Mouse (Mus musculus): ENCODE measurements around the gene Myo5c. TPM values are rescaled to one million over a fixed set of nuclear protein-coding genes. Genes with fewer than 3 reads are reported as not detected.

Myo5c gene
- polyA plus RNA-seq, 1 experiment from 2014 or later, result 38.3 TPM

- H3K9ac ChIP-seq (ENCODE audit: low read length), result no peak overlapping the region
- H3K4me1 ChIP-seq (replicated peaks; ENCODE audit: control insufficient read depth, insufficient read depth, low read length), result no peaks in the 10 kb centered on the region
- no peak overlapping the region for H3K4me2 ChIP-seq (ENCODE audit: low read depth, low read length)
- no peak overlapping the region for H3K27ac ChIP-seq (ENCODE audit: low read length)
- H3K9me3 ChIP-seq (ENCODE audit: control insufficient read depth, low read length), result no peaks in the 10 kb centered on the region
- no peak overlapping the region for H3K4me3 ChIP-seq (ENCODE audit: low read length)
- H3K27me3 ChIP-seq (ENCODE audit: control insufficient read depth, insufficient read depth, low read depth, low read length), result no peaks in the 10 kb centered on the region
- WGBS, result 59% methylated on average over 13 of the region's 13 CpGs
- H3K36me3 ChIP-seq (ENCODE audit: control insufficient read depth, insufficient read depth, low read length), result no peaks in the 10 kb centered on the region
- no peak for ATAC-seq (ENCODE audit: low read depth)
Measured at GRCm38 (mm10) chr9:75322099-75322885, 90.5 kb downstream of the Myo5c start.

- Histone ChIP-seq H3K9ac (ENCODE audit: low read length) (no peak overlapping the region), H3K36me3 (ENCODE audit: control insufficient read depth, insufficient read depth, low read length) (no peaks in the 10 kb centered on the region), H3K27ac (ENCODE audit: low read length) (no peak overlapping the region), H3K9me3 (ENCODE audit: control insufficient read depth, low read length) (no peaks in the 10 kb centered on the region), H3K27me3 (ENCODE audit: control insufficient read depth, insufficient read depth, low read depth, low read length) (no peaks in the 10 kb centered on the region), H3K4me2 (ENCODE audit: low read depth, low read length) (no peak overlapping the region), H3K4me3 (ENCODE audit: low read length) (no peak overlapping the region), H3K4me1 (replicated peaks; ENCODE audit: control insufficient read depth, insufficient read depth, low read length) (no peaks in the 10 kb centered on the region)
- ATAC-seq (ENCODE audit: low read depth), result no peak
- WGBS, result 90% methylated on average over 3 of the region's 3 CpGs
Measured at GRCm38 (mm10) chr9:75328047-75328446, 96.2 kb downstream of the Myo5c start.

GRCm38 (mm10) chr9:75330821-75331220, 99.0 kb downstream of the Myo5c start:
- no peak overlapping the region for H3K9ac ChIP-seq (ENCODE audit: low read length)
- H3K27me3 ChIP-seq (ENCODE audit: control insufficient read depth, insufficient read depth, low read depth, low read length), result no peaks in the 10 kb centered on the region
- no peaks in the 10 kb centered on the region for H3K4me1 ChIP-seq (replicated peaks; ENCODE audit: control insufficient read depth, insufficient read depth, low read length)
- no peak overlapping the region for H3K4me3 ChIP-seq (ENCODE audit: low read length)
- WGBS, result 94% methylated on average over 8 of the region's 8 CpGs
- no peak overlapping the region for H3K27ac ChIP-seq (ENCODE audit: low read length)
- no peaks in the 10 kb centered on the region for H3K9me3 ChIP-seq (ENCODE audit: control insufficient read depth, low read length)
- no peak overlapping the region for H3K4me2 ChIP-seq (ENCODE audit: low read depth, low read length)
- peaks cover 6% of the 10 kb centered on the region for H3K36me3 ChIP-seq (ENCODE audit: control insufficient read depth, insufficient read depth, low read length)
- ATAC-seq (ENCODE audit: low read depth), result no peak

GRCm38 (mm10) chr9:75334440-75334839, 102.6 kb downstream of the Myo5c start:
- Histone ChIP-seq H3K9me3 (ENCODE audit: control insufficient read depth, low read length) (no peaks in the 10 kb centered on the region), H3K4me2 (ENCODE audit: low read depth, low read length) (no peak overlapping the region), H3K4me1 (replicated peaks; ENCODE audit: control insufficient read depth, insufficient read depth, low read length) (no peaks in the 10 kb centered on the region), H3K36me3 (ENCODE audit: control insufficient read depth, insufficient read depth, low read length) (peaks cover 14% of the 10 kb centered on the region), H3K9ac (ENCODE audit: low read length) (no peak overlapping the region), H3K27ac (ENCODE audit: low read length) (no peak overlapping the region), H3K27me3 (ENCODE audit: control insufficient read depth, insufficient read depth, low read depth, low read length) (no peaks in the 10 kb centered on the region), H3K4me3 (ENCODE audit: low read length) (no peak overlapping the region)
- ATAC-seq (ENCODE audit: low read depth), result no peak
- WGBS, result 75% methylated on average over 4 of the region's 4 CpGs

- no peak for ATAC-seq (ENCODE audit: low read depth)
- Histone ChIP-seq H3K9me3 (ENCODE audit: control insufficient read depth, low read length) (no peaks in the 10 kb centered on the region), H3K4me3 (ENCODE audit: low read length) (no peak overlapping the region), H3K27ac (ENCODE audit: low read length) (no peak overlapping the region), H3K36me3 (ENCODE audit: control insufficient read depth, insufficient read depth, low read length) (peaks cover 16% of the 10 kb centered on the region), H3K9ac (ENCODE audit: low read length) (no peak overlapping the region), H3K4me1 (replicated peaks; ENCODE audit: control insufficient read depth, insufficient read depth, low read length) (no peaks in the 10 kb centered on the region), H3K27me3 (ENCODE audit: control insufficient read depth, insufficient read depth, low read depth, low read length) (no peaks in the 10 kb centered on the region), H3K4me2 (ENCODE audit: low read depth, low read length) (no peak overlapping the region)
- 88% methylated on average over 6 of the region's 6 CpGs for WGBS
Measured at GRCm38 (mm10) chr9:75338016-75338415, 106.2 kb downstream of the Myo5c start.

- Histone ChIP-seq H3K9ac (ENCODE audit: low read length) (no peak overlapping the region), H3K4me3 (ENCODE audit: low read length) (no peak overlapping the region), H3K36me3 (ENCODE audit: control insufficient read depth, insufficient read depth, low read length) (peaks cover 11% of the 10 kb centered on the region), H3K27ac (ENCODE audit: low read length) (no peak overlapping the region), H3K9me3 (ENCODE audit: control insufficient read depth, low read length) (no peaks in the 10 kb centered on the region), H3K4me2 (ENCODE audit: low read depth, low read length) (no peak overlapping the region), H3K27me3 (ENCODE audit: control insufficient read depth, insufficient read depth, low read depth, low read length) (no peaks in the 10 kb centered on the region), H3K4me1 (replicated peaks; ENCODE audit: control insufficient read depth, insufficient read depth, low read length) (no peaks in the 10 kb centered on the region)
- WGBS, result 80% methylated on average over 4 of the region's 4 CpGs
- ATAC-seq (ENCODE audit: low read depth), result no peak
Measured at GRCm38 (mm10) chr9:75342433-75342832, 110.6 kb downstream of the Myo5c start.

- H3K36me3 ChIP-seq (ENCODE audit: control insufficient read depth, insufficient read depth, low read length), result 0 out of 2 replicates have a peak, but pooled peaks cover 2% of the 10 kb centered on the region
- WGBS, result 91% methylated on average over 5 of the region's 5 CpGs
Measured at GRCm38 (mm10) chr9:75347458-75347857, 115.6 kb downstream of the Myo5c start, which contains the start of gene Bcl2l10. Bcl2l10 (plus strand) TSS chr9:75347758.

GRCm38 (mm10) chr9:75348066-75348465, 116.2 kb downstream of the Myo5c start:
- H3K4me3 ChIP-seq (ENCODE audit: low read length), result no peak overlapping the region
- H3K36me3 ChIP-seq (ENCODE audit: control insufficient read depth, insufficient read depth, low read length), result 0 out of 2 replicates have a peak, but pooled peaks cover 2% of the 10 kb centered on the region
- 88% methylated on average over 17 of the region's 17 CpGs for WGBS
- no peak overlapping the region for H3K27ac ChIP-seq (ENCODE audit: low read length)
- H3K9ac ChIP-seq (ENCODE audit: low read length), result no peak overlapping the region
- no peaks in the 10 kb centered on the region for H3K9me3 ChIP-seq (ENCODE audit: control insufficient read depth, low read length)
- no peaks in the 10 kb centered on the region for H3K4me1 ChIP-seq (replicated peaks; ENCODE audit: control insufficient read depth, insufficient read depth, low read length)
- no peak overlapping the region for H3K4me2 ChIP-seq (ENCODE audit: low read depth, low read length)
- no peaks in the 10 kb centered on the region for H3K27me3 ChIP-seq (ENCODE audit: control insufficient read depth, insufficient read depth, low read depth, low read length)
- no peak for ATAC-seq (ENCODE audit: low read depth)

More at GRCm38 (mm10) chr9:75347458-75347857, 115.6 kb downstream of the Myo5c start, which contains the start of gene Bcl2l10:
- no peaks in the 10 kb centered on the region for H3K4me1 ChIP-seq (replicated peaks; ENCODE audit: control insufficient read depth, insufficient read depth, low read length)
- no peak within 1 kb of the TSS for H3K4me2 ChIP-seq (ENCODE audit: low read depth, low read length)
- no peak within 1 kb of the TSS for H3K27ac ChIP-seq (ENCODE audit: low read length)
- no peak within 1 kb of the TSS for H3K9ac ChIP-seq (ENCODE audit: low read length)
- ATAC-seq (ENCODE audit: low read depth), result no peak
- no peak within 1 kb of the TSS for H3K4me3 ChIP-seq (ENCODE audit: low read length)
- H3K9me3 ChIP-seq (ENCODE audit: control insufficient read depth, low read length), result no peaks in the 10 kb centered on the region
- H3K27me3 ChIP-seq (ENCODE audit: control insufficient read depth, insufficient read depth, low read depth, low read length), result no peaks in the 10 kb centered on the region

- no peak overlapping the region for H3K27ac ChIP-seq (ENCODE audit: low read length)
- H3K4me2 ChIP-seq (ENCODE audit: low read depth, low read length), result no peak overlapping the region
- no peak for ATAC-seq (ENCODE audit: low read depth)
- no peaks in the 10 kb centered on the region for H3K4me1 ChIP-seq (replicated peaks; ENCODE audit: control insufficient read depth, insufficient read depth, low read length)
- no peak overlapping the region for H3K9ac ChIP-seq (ENCODE audit: low read length)
- 0 out of 2 replicates have a peak, but pooled peaks cover 2% of the 10 kb centered on the region for H3K36me3 ChIP-seq (ENCODE audit: control insufficient read depth, insufficient read depth, low read length)
- no peaks in the 10 kb centered on the region for H3K27me3 ChIP-seq (ENCODE audit: control insufficient read depth, insufficient read depth, low read depth, low read length)
- no peak overlapping the region for H3K4me3 ChIP-seq (ENCODE audit: low read length)
- 79% methylated on average over 3 of the region's 3 CpGs for WGBS
- H3K9me3 ChIP-seq (ENCODE audit: control insufficient read depth, low read length), result no peaks in the 10 kb centered on the region
Measured at GRCm38 (mm10) chr9:75348641-75349040, 116.8 kb downstream of the Myo5c start.

Measured in lung, embryonic 16.5 days (tissue).